Mouse (Mus musculus) layer of hippocampus, adult 9-10 months (tissue): ENCODE results near the gene Abhd17a.
A peak's percentile ranks its signal among the peaks of the same experiment; 100 is the strongest.
"Not testable (repeated sequence)": the region's sequence is repeated elsewhere in the genome, so short reads cannot be mapped to it uniquely, and the experiment has no call there.

Experiments used
- DNase-seq: peaks from one replicate; pipeline ENCODE4 v3.0.0; 2022; ENCODE audit warnings: low spot score

Abhd17a gene

GRCm38 (mm10) chr10:80608435-80608834 is 18.3 kb upstream of the Abhd17a start:
- no peak for DNase-seq

GRCm38 (mm10) chr10:80606737-80607350 is 16.7 kb upstream of the Abhd17a start:
- DNase-seq = no peak

GRCm38 (mm10) chr10:80606306-80606705 is 16.2 kb upstream of the Abhd17a start:
- DNase-seq = no peak

- DNase-seq = not testable (repeated sequence)
Measured at GRCm38 (mm10) chr10:80605721-80606120, 15.6 kb upstream of the Abhd17a start, which contains the start of gene Gm49322. Gene Gm49322 (plus strand): TSS chr10:80606021.

GRCm38 (mm10) chr10:80604988-80605387 is 14.8 kb upstream of the Abhd17a start:
- DNase-seq = no peak

- DNase-seq = no peak
Measured at GRCm38 (mm10) chr10:80604001-80604509, 13.9 kb upstream of the Abhd17a start.

GRCm38 (mm10) chr10:80603364-80603763 is 13.2 kb upstream of the Abhd17a start:
- DNase-seq = no peak

- DNase-seq = peak; percentile 96
Measured at GRCm38 (mm10) chr10:80602698-80603325, 12.7 kb upstream of the Abhd17a start, which contains the start of the genes Scamp4 and Adat3. Gene Scamp4 (plus strand): TSS chr10:80602872. Gene Adat3 (plus strand): TSS chr10:80602880.

- no peak for DNase-seq
Measured at GRCm38 (mm10) chr10:80596318-80596717, 6.2 kb upstream of the Abhd17a start.

- no peak for DNase-seq
Measured at GRCm38 (mm10) chr10:80589127-80589878, 838 bp downstream of the Abhd17a start.

- DNase-seq = no peak
Measured at GRCm38 (mm10) chr10:80587305-80587657, 2.9 kb downstream of the Abhd17a start.

GRCm38 (mm10) chr10:80586407-80587304 is 3.5 kb downstream of the Abhd17a start:
- DNase-seq = no peak

GRCm38 (mm10) chr10:80585581-80585980 is 4.6 kb downstream of the Abhd17a start:
- no peak for DNase-seq

GRCm38 (mm10) chr10:80584642-80585552 is 5.2 kb downstream of the Abhd17a start:
- DNase-seq = no peak

- no peak for DNase-seq
Measured at GRCm38 (mm10) chr10:80584045-80584488, 6.1 kb downstream of the Abhd17a start.

GRCm38 (mm10) chr10:80583047-80583446 is 7.1 kb downstream of the Abhd17a start:
- DNase-seq = no peak

GRCm38 (mm10) chr10:80578911-80579310 is 11.2 kb downstream of the Abhd17a start:
- no peak for DNase-seq

- no peak for DNase-seq
Measured at GRCm38 (mm10) chr10:80578131-80578750, 11.9 kb downstream of the Abhd17a start.

GRCm38 (mm10) chr10:80577195-80578130 is 12.7 kb downstream of the Abhd17a start, which contains the start of gene Klf16:
Gene Klf16 (minus strand): TSS chr10:80577321.
- DNase-seq = peak; percentile 89
